Mouse (Mus musculus) MEL (cell line): ENCODE measurements at regions not wholly inside any gene's neighbourhood (a gene's known extent, or its start where the extent isn't known, plus 50 kb on each side); places are given as distances from the start of the nearest gene placed in this dataset.
"Not testable (repeated sequence)": the region's sequence is repeated elsewhere in the genome, so short reads cannot be mapped to it uniquely, and the experiment has no call there.

ENCODE experiments used
- DNase-seq: peaks from one replicate; pipeline ENCODE4 v3.0.0; 2011; ENCODE audit warnings: low read depth, low spot score
- H3K27ac ChIP-seq: 2 replicates; pipeline ENCODE4 v1.5.1; 2012; ENCODE audit warnings: low read depth, mild to moderate bottlenecking, control low read depth, low read length, moderate library complexity; ENCODE audit not compliant: control insufficient read depth
- H3K27me3 ChIP-seq, 2 experiments: fragments of 150-350 bp in 1 of 2; sonication (generic) in 1 of 2; 2 replicates each; pipeline ENCODE4 v1.6.1; 2012; ENCODE audit warnings: low read length in 2 of 2, mild to moderate bottlenecking in 2 of 2, improper control_type of control experiment in 1 of 2, moderate library complexity in 1 of 2; ENCODE audit not compliant: insufficient read depth in 2 of 2, control insufficient read depth in 1 of 2
- H3K36me3 ChIP-seq, 2 experiments: 2 replicates each; pipeline ENCODE4 v1.6.1; 2012 to 2014; ENCODE audit warnings: low read length in 2 of 2, improper control_type of control experiment in 1 of 2, inconsistent platforms in 1 of 2, mild to moderate bottlenecking in 1 of 2; ENCODE audit not compliant: insufficient read depth in 2 of 2, control insufficient read depth in 1 of 2
- H3K4me1 ChIP-seq, 2 experiments: fragments of 150-350 bp in 1 of 2; sonication (generic) in 1 of 2; 2 replicates each; pipeline ENCODE4 v1.6.1; 2012; ENCODE audit warnings: low read length in 2 of 2, improper control_type of control experiment in 1 of 2, mild to moderate bottlenecking in 1 of 2; ENCODE audit not compliant: insufficient read depth in 2 of 2, control insufficient read depth in 1 of 2
- H3K4me3 ChIP-seq, 2 experiments: fragments of 150-350 bp in 1 of 2; sonication (generic) in 1 of 2; 2 replicates each; pipeline ENCODE4 v1.5.1; 2012; ENCODE audit warnings: low read depth in 2 of 2, low read length in 2 of 2, mild to moderate bottlenecking in 2 of 2, moderate library complexity in 2 of 2, control low read depth in 1 of 2, improper control_type of control experiment in 1 of 2; ENCODE audit not compliant: control insufficient read depth in 1 of 2, insufficient read depth in 1 of 2
- H3K79me2 ChIP-seq: 2 replicates; pipeline ENCODE4 v1.6.1; 2012; ENCODE audit warnings: mild to moderate bottlenecking, low read length, moderate library complexity; ENCODE audit not compliant: control insufficient read depth, poor library complexity, insufficient read depth
- H3K9ac ChIP-seq: 2 replicates; pipeline ENCODE4 v1.6.1; 2012; ENCODE audit warnings: low read depth, mild to moderate bottlenecking, control low read depth, low read length, moderate library complexity; ENCODE audit not compliant: control insufficient read depth, poor library complexity, severe bottlenecking
- H3K9me3 ChIP-seq: fragments of 150-350 bp; sonication (generic); replicated peaks from 2 replicates; pipeline ENCODE4 v1.6.1; 2012; ENCODE audit warnings: mild to moderate bottlenecking, low read length, improper control_type of control experiment, moderate library complexity; ENCODE audit not compliant: insufficient read depth
- BHLHE40 ChIP-seq: IDR thresholded peaks from 2 replicates; pipeline ENCODE4 v1.6.1; 2012; ENCODE audit warnings: low read depth, mild to moderate bottlenecking, inconsistent platforms, low read length, improper control_type of control experiment, borderline replicate concordance
- CHD2 ChIP-seq: IDR thresholded peaks from 2 replicates; pipeline ENCODE4 v1.6.1; 2011; ENCODE audit warnings: low read length, improper control_type of control experiment
- GATA1 ChIP-seq: IDR thresholded peaks from 2 replicates; pipeline ENCODE4 v1.6.1; 2011; ENCODE audit warnings: low read depth, low read length, improper control_type of control experiment
- JUND ChIP-seq: IDR thresholded peaks from 2 replicates; pipeline ENCODE4 v1.6.1; 2011; ENCODE audit warnings: low read depth, mild to moderate bottlenecking, improper control_type of control experiment, low read length
- KAT2A ChIP-seq: conservative IDR thresholded peaks from 2 replicates; pipeline ENCODE4 v1.6.1; 2012; ENCODE audit warnings: low read depth, low read length, improper control_type of control experiment, inconsistent platforms
- MAFK ChIP-seq: IDR thresholded peaks from 2 replicates; pipeline ENCODE4 v1.6.1; 2011; ENCODE audit warnings: low read depth, mild to moderate bottlenecking, low read length, improper control_type of control experiment, borderline replicate concordance
- MEF2A ChIP-seq: IDR thresholded peaks from 2 replicates; pipeline ENCODE4 v1.6.1; 2014; ENCODE audit warnings: low read depth, mild to moderate bottlenecking, inconsistent platforms, low read length, improper control_type of control experiment; ENCODE audit not compliant: poor library complexity, insufficient replicate concordance, severe bottlenecking; ENCODE audit errors: extremely low read depth
- MXI1 ChIP-seq: IDR thresholded peaks from 2 replicates; pipeline ENCODE4 v1.6.1; 2011; ENCODE audit warnings: mild to moderate bottlenecking, low read depth, low read length, improper control_type of control experiment
- MYB ChIP-seq: IDR thresholded peaks from 2 replicates; pipeline ENCODE4 v1.6.1; 2011; ENCODE audit warnings: mild to moderate bottlenecking, low read depth, low read length, improper control_type of control experiment
- POLR2A ChIP-seq, 2 experiments: IDR thresholded peaks; 2 replicates each; pipeline ENCODE4 v1.6.1; 2011 to 2012; ENCODE audit warnings: low read length in 2 of 2, mild to moderate bottlenecking in 2 of 2, control low read depth in 1 of 2, improper control_type of control experiment in 1 of 2, low read depth in 1 of 2, moderate library complexity in 1 of 2; ENCODE audit not compliant: control insufficient read depth in 1 of 2, insufficient read depth in 1 of 2, poor library complexity in 1 of 2
- POLR2AphosphoS5 ChIP-seq: IDR thresholded peaks from 2 replicates; pipeline ENCODE4 v1.6.1; 2012; ENCODE audit warnings: low read depth, borderline replicate concordance, mild to moderate bottlenecking, inconsistent platforms, low read length, moderate library complexity, mixed read lengths
- RCOR1 ChIP-seq: IDR thresholded peaks from 2 replicates; pipeline ENCODE4 v1.6.1; 2012; ENCODE audit warnings: low read depth, mild to moderate bottlenecking, inconsistent platforms, low read length, improper control_type of control experiment
- TAL1 ChIP-seq: IDR thresholded peaks from 2 replicates; pipeline ENCODE4 v1.6.1; 2012; ENCODE audit warnings: mild to moderate bottlenecking, inconsistent platforms, low read length, moderate library complexity, mixed read lengths
- TCF12 ChIP-seq: IDR thresholded peaks from 2 replicates; pipeline ENCODE4 v1.6.1; 2014; ENCODE audit warnings: low read depth, mild to moderate bottlenecking, inconsistent platforms, low read length, improper control_type of control experiment, moderate library complexity
- UBTF ChIP-seq: IDR thresholded peaks from 2 replicates; pipeline ENCODE4 v1.6.1; 2012; ENCODE audit warnings: low read depth, mild to moderate bottlenecking, inconsistent platforms, low read length, improper control_type of control experiment, moderate library complexity, borderline replicate concordance; ENCODE audit not compliant: insufficient read depth
- USF1 ChIP-seq: IDR thresholded peaks from 2 replicates; pipeline ENCODE4 v1.6.1; 2014; ENCODE audit warnings: low read depth, mild to moderate bottlenecking, inconsistent platforms, low read length, improper control_type of control experiment, moderate library complexity
- ZMIZ1 ChIP-seq: IDR thresholded peaks from 2 replicates; pipeline ENCODE4 v1.6.1; 2012; ENCODE audit warnings: low read depth, mild to moderate bottlenecking, inconsistent platforms, low read length, improper control_type of control experiment, moderate library complexity

DNA sequence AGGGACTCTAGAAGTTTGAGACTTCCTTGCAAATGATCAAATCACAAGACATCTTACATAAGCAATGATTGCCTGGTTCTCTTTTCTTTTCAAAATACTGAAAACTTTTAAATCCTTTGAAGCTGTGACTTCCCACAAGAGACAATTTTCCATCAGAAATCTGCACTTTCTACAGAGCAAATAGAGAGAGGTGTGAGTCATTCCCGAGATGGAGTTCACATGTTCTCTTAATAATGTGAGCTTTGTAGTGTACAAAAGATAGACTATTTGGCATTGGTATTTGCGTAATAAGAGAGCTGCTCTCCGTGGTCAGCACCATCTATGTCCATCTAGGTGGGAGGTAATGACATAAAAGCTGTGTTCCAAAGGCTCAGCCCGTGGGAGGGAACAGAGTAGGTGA lies 84.8 kb upstream of the Bet1 start:
- Histone ChIP-seq H3K4me3 (no peak overlapping the region), H3K36me3 (no peaks in the 10 kb centered on the region), H3K79me2 (no peaks in the 10 kb centered on the region), H3K9ac (no peak overlapping the region), H3K27me3 (no peaks in the 10 kb centered on the region; a peak in 1 of 4 replicates), H3K9me3 (no peaks in the 10 kb centered on the region), H3K4me1 (no peaks in the 10 kb centered on the region), H3K27ac (no peak overlapping the region)
- no peak for DNase-seq
- TF ChIP-seq POLR2AphosphoS5 = no peak
- no peak for TF ChIP-seq TCF12
- TF ChIP-seq CHD2 = no peak
- TF ChIP-seq UBTF = no peak
- no peak for TF ChIP-seq ZMIZ1
- no peak for TF ChIP-seq MXI1
- TF ChIP-seq MEF2A = no peak
- TF ChIP-seq JUND = no peak
- no peak for TF ChIP-seq MYB
- no peak for TF ChIP-seq USF1
- TF ChIP-seq BHLHE40 = no peak
- TF ChIP-seq RCOR1 = no peak
- TF ChIP-seq GATA1 = no peak
- no peak for TF ChIP-seq POLR2A (IDR thresholded peaks at IDR 0.05; ENCODE audit: control insufficient read depth in 1 of 2, insufficient read depth in 1 of 2, low read depth in 1 of 2, low read length in 2 of 2, poor library complexity in 1 of 2)
- TF ChIP-seq TAL1 = no peak
- TF ChIP-seq MAFK = no peak

GRCm38 (mm10) chr6:4187683-4188082 lies 100.9 kb upstream of the Bet1 start:
- no peak for DNase-seq
- Histone ChIP-seq H3K9me3 (no peaks in the 10 kb centered on the region), H3K9ac (no peak overlapping the region), H3K4me1 (no peaks in the 10 kb centered on the region), H3K4me3 (no peak overlapping the region)
- no peak for TF ChIP-seq KAT2A
- TF ChIP-seq, all 39 proteins: peak for 0
- Histone ChIP-seq H3K27ac (no peak overlapping the region), H3K79me2 (no peaks in the 10 kb centered on the region), H3K36me3 (no peaks in the 10 kb centered on the region), H3K27me3 (peaks cover 0 to 2% of the 10 kb centered on the region in 2 experiments; a peak in 2 of 4 replicates)

- H3K4me1 ChIP-seq, H3K4me3 ChIP-seq, H3K27me3 ChIP-seq, H3K36me3 ChIP-seq, H3K9ac ChIP-seq, H3K9me3 ChIP-seq, H3K79me2 ChIP-seq, H3K27ac ChIP-seq, DNase-seq: not testable (repeated sequence)
These were observed 104.2 kb upstream of the Bet1 start for GRCm38 (mm10) chr6:4190976-4191375.
